Mouse (Mus musculus) C2C12 (cell line): ENCODE data around the gene Smg6.

Experiments
- CEBPB ChIP-seq: IDR thresholded peaks from one replicate; pipeline ENCODE4 v1.6.1; 2011; ENCODE audit warnings: low read depth, mild to moderate bottlenecking, control low read depth, moderate library complexity
- CTCF ChIP-seq: IDR thresholded peaks from one replicate; pipeline ENCODE4 v1.5.1; 2011; ENCODE audit not compliant: control insufficient read depth, insufficient read depth, insufficient read length
- MAX ChIP-seq: IDR thresholded peaks from one replicate; pipeline ENCODE4 v1.6.1; 2011; ENCODE audit warnings: mild to moderate bottlenecking, control low read depth
- MYOD1 ChIP-seq: IDR thresholded peaks from one replicate; pipeline ENCODE4 v1.6.1; 2011; ENCODE audit warnings: low read depth; ENCODE audit not compliant: control insufficient read depth, insufficient read length
- MYOG ChIP-seq: IDR thresholded peaks from one replicate; pipeline ENCODE4 v1.6.1; 2011; ENCODE audit not compliant: control insufficient read depth, insufficient read length; ENCODE audit errors: extremely low read depth
- USF1 ChIP-seq: IDR thresholded peaks from one replicate; pipeline ENCODE4 v1.6.1; 2011; ENCODE audit warnings: low read depth, mild to moderate bottlenecking, control low read depth, moderate library complexity

DNA sequence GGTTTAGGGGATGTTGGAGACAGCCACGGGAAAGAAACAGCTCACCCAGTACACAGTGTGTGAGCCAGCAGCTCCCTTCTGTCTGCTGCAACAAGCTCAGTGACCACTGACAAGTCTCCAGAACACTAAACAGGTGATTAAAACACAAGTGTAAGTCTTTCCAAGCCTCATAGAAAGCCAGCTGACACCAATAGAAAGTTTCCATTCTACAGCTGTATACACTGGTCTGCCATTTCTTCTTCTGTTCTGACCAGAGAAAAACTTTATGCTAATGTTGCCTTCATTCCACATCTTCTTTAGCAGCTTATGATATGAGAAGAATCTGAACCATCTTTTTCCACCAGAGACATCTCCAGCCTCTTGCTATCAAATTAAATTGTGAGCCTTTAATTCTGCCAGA is 195.7 kb downstream of the Smg6 start:
- no peak for TF ChIP-seq CEBPB
- no peak for TF ChIP-seq CTCF
- TF ChIP-seq MYOG = no peak
- TF ChIP-seq MYOD1 = no peak
- no peak for TF ChIP-seq USF1
- TF ChIP-seq MAX = no peak
